Mouse (Mus musculus) cerebellum, adult 2 months (tissue): ENCODE measurements at regions not wholly inside any gene's neighbourhood (a gene's known extent, or its start where the extent isn't known, plus 50 kb on each side); places are given as distances from the start of the nearest gene placed in this dataset.

ENCODE experiments used
- CTCF ChIP-seq: fragments of 200-500 bp; IDR thresholded peaks from 2 replicates; pipeline ENCODE4 v1.5.1; 2011; ENCODE audit warnings: low read depth, mild to moderate bottlenecking, control low read depth, low read length, moderate library complexity, borderline replicate concordance; ENCODE audit not compliant: insufficient read depth
- POLR2A ChIP-seq: fragments of 200-500 bp; IDR thresholded peaks from 2 replicates; pipeline ENCODE4 v1.6.1; 2011; ENCODE audit warnings: low read length, control low read depth, borderline replicate concordance; ENCODE audit not compliant: insufficient read depth

DNA sequence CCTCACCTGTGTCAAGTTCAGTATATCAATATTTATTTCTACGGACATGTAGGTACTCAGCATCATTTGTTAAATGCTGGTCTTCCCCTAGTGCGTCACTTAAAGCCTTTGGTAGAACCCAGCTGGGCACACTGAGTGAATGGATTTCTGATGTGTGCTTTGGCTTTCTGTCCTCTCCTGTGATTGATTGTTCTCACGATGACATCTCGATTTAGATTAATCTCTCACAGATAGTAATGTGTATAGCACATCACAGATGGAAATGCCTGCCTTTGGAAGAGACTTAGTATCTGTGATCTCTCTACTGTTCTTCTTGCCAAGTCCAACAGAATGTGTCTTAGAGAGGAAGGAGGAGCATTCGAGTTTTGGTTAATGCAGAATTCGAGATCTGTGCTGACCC, 175.0 kb upstream of the Wdfy3 start:
- TF ChIP-seq CTCF = no peak
- TF ChIP-seq POLR2A = no peak
